Mouse (Mus musculus): ENCODE data around the gene Gid8. TPM values are rescaled to one million over a fixed set of nuclear protein-coding genes. Genes with fewer than 3 reads are reported as not detected.
"Not testable (repeated sequence)": the region's sequence is repeated elsewhere in the genome, so short reads cannot be mapped to it uniquely, and the experiment has no call there.

Gene Gid8
- total RNA-seq, 2 experiments from 2014 or later, result 59.4 to 60.5 TPM

GRCm38 (mm10) chr2:180709023-180709922, 644 bp upstream of the Gid8 start:
- DNase-seq, result no peak
- intact Hi-C loops (cut with DNase I), result loop anchor here (2.0 to 10.0 kb wide), 2 partner anchors 16 to 434 kb away; partner anchors contain the start of gene Cables2

GRCm38 (mm10) chr2:180710276-180711155, 599 bp downstream of the Gid8 start:
- DNase-seq, result no peak
- intact Hi-C loops (cut with DNase I), result loop anchor here (2.0 kb wide), 1 partner anchor 32 kb away; no protein-coding TSS in a partner anchor

- DNase-seq, result no peak
- intact Hi-C loops (cut with DNase I), result loop anchor here (2.0 kb wide), 1 partner anchor 33 kb away; no protein-coding TSS in a partner anchor
Observed at GRCm38 (mm10) chr2:180711527-180711926, 1.6 kb downstream of the Gid8 start.

- intact Hi-C loops (cut with DNase I), result no loop called here
- no peak for DNase-seq
Observed at GRCm38 (mm10) chr2:180712037-180712689, 2.2 kb downstream of the Gid8 start.

- intact Hi-C loops (cut with DNase I); DNase-seq: not testable (repeated sequence)
Observed at GRCm38 (mm10) chr2:180722748-180723147, 12.8 kb downstream of the Gid8 start.

- no peak for DNase-seq
- intact Hi-C loops (cut with DNase I), result no loop called here
Observed at GRCm38 (mm10) chr2:180723865-180724264, 13.9 kb downstream of the Gid8 start.

- intact Hi-C loops (cut with DNase I), result no loop called here
Observed at GRCm38 (mm10) chr2:180724585-180725413, 14.9 kb downstream of the Gid8 start, which contains the start of gene Slc17a9. Gene Slc17a9, plus strand, starts transcription at chr2:180725263.

GRCm38 (mm10) chr2:180725414-180725778, 15.5 kb downstream of the Gid8 start:
- no peak for DNase-seq
- intact Hi-C loops (cut with DNase I), result no loop called here

More at GRCm38 (mm10) chr2:180724585-180725413, 14.9 kb downstream of the Gid8 start, which contains the start of gene Slc17a9:
- DNase-seq, result peak; percentile 47 to 61

GRCm38 (mm10) chr2:180725856-180726629, 16.1 kb downstream of the Gid8 start:
- no peak for DNase-seq
- intact Hi-C loops (cut with DNase I), result no loop called here

GRCm38 (mm10) chr2:180726658-180727442, 16.9 kb downstream of the Gid8 start:
- DNase-seq, result no peak
- intact Hi-C loops (cut with DNase I), result no loop called here

- intact Hi-C loops (cut with DNase I), result no loop called here
- no peak for DNase-seq
Observed at GRCm38 (mm10) chr2:180727613-180728021, 17.7 kb downstream of the Gid8 start.

GRCm38 (mm10) chr2:180731036-180731435, 21.1 kb downstream of the Gid8 start:
- intact Hi-C loops (cut with DNase I), result no loop called here
- DNase-seq, result no peak

GRCm38 (mm10) chr2:180731984-180732383, 22.1 kb downstream of the Gid8 start:
- intact Hi-C loops (cut with DNase I), result no loop called here
- no peak for DNase-seq

- no peak for DNase-seq
- intact Hi-C loops (cut with DNase I), result no loop called here
Observed at GRCm38 (mm10) chr2:180735232-180735631, 25.3 kb downstream of the Gid8 start.

GRCm38 (mm10) chr2:180737984-180738383, 28.1 kb downstream of the Gid8 start:
- DNase-seq, result no peak
- intact Hi-C loops (cut with DNase I), result no loop called here

GRCm38 (mm10) chr2:180740349-180740748, 30.4 kb downstream of the Gid8 start:
- intact Hi-C loops (cut with DNase I), result no loop called here
- no peak for DNase-seq

GRCm38 (mm10) chr2:180741421-180741820, 31.5 kb downstream of the Gid8 start:
- intact Hi-C loops (cut with DNase I), result no loop called here
- no peak for DNase-seq

GRCm38 (mm10) chr2:180742820-180743219, 32.9 kb downstream of the Gid8 start:
- intact Hi-C loops (cut with DNase I), result no loop called here
- DNase-seq, result no peak
